Mouse (Mus musculus): ENCODE measurements around the gene Hdac7. TPM values are rescaled to one million over a fixed set of nuclear protein-coding genes. Genes with fewer than 3 reads are reported as not detected.

Hdac7 gene
- polyA plus RNA-seq, 1 experiment: 29.9 TPM

GRCm38 (mm10) chr15:97760952-97761351, 83.3 kb downstream of the Hdac7 start:
- Histone ChIP-seq H3K4me1 (ENCODE audit: control insufficient read depth, insufficient read depth, insufficient read length, low read length) (no peaks in the 10 kb centered on the region), H3K27me3 (ENCODE audit: control insufficient read depth, insufficient read depth, low read length) (no peaks in the 10 kb centered on the region), H3K4me3 (ENCODE audit: low read depth, low read length) (no peak overlapping the region), H3K27ac (ENCODE audit: insufficient read depth, low read depth, low read length) (no peak overlapping the region), H3K36me3 (ENCODE audit: control insufficient read depth, insufficient read depth, low read length) (no peaks in the 10 kb centered on the region)
- no peak for TF ChIP-seq CTCF (IDR thresholded peaks at IDR 0.05; ENCODE audit: extremely low read depth, insufficient read length, insufficient replicate concordance, low read depth, low read length)
- TF ChIP-seq POLR2A (IDR thresholded peaks at IDR 0.05; ENCODE audit: low read depth, low read length): no peak
- 69% methylated on average over 5 of the region's 5 CpGs for WGBS

DNA sequence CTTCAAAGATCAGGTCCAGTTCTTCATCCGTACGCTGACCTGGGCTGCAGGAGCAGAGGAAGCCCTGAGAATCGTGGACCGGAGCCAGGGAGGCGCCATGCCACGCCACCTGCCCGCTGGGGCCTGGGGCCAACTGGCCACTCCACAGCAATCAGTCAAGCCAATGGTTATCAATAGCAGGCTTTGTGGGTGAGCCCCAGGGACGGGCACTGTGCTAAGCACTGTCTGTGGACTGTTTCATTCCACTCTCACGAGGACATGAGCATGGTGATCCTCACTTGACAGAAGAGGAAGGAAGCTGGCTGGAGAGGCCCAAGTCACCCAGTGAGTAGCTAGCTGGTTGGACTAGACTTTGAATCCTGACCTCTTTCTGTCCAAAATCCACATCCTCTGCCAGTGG, 84.3 kb downstream of the Hdac7 start:
- 68% methylated on average over 9 of the region's 9 CpGs for WGBS
- no peak for TF ChIP-seq CTCF (IDR thresholded peaks at IDR 0.05; ENCODE audit: extremely low read depth, insufficient read length, insufficient replicate concordance, low read depth, low read length)
- TF ChIP-seq POLR2A (IDR thresholded peaks at IDR 0.05; ENCODE audit: low read depth, low read length): no peak
- Histone ChIP-seq H3K4me1 (ENCODE audit: control insufficient read depth, insufficient read depth, insufficient read length, low read length) (no peaks in the 10 kb centered on the region), H3K27ac (ENCODE audit: insufficient read depth, low read depth, low read length) (no peak overlapping the region), H3K4me3 (ENCODE audit: low read depth, low read length) (no peak overlapping the region), H3K27me3 (ENCODE audit: control insufficient read depth, insufficient read depth, low read length) (no peaks in the 10 kb centered on the region), H3K36me3 (ENCODE audit: control insufficient read depth, insufficient read depth, low read length) (no peaks in the 10 kb centered on the region)

DNA sequence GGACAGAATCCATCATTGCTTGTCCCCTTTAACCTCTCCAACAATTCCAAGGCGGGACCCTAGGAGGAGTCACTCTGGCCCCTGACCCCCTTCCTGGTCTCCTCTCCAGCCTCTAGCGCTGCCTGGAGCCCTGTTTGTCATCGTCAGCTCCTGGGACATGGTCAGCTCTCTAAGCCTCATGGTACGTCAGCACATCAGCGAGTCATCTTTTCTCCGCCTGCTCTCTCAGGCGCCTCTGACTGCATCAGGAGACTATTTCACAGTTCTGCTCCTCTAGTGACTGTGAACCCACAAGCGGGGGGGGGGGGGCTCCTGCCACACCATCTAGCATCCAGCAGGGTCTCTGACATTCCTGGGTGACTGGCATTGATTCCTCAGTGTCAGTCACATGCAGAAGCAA, 88.9 kb downstream of the Hdac7 start:
- no peak for TF ChIP-seq CTCF (IDR thresholded peaks at IDR 0.05; ENCODE audit: extremely low read depth, insufficient read length, insufficient replicate concordance, low read depth, low read length)
- no peak for TF ChIP-seq POLR2A (IDR thresholded peaks at IDR 0.05; ENCODE audit: low read depth, low read length)
- 71% methylated on average over 8 of the region's 8 CpGs for WGBS
- Histone ChIP-seq H3K4me1 (ENCODE audit: control insufficient read depth, insufficient read depth, insufficient read length, low read length) (peaks cover 6% of the 10 kb centered on the region; the same call in 1 of the 2 replicates), H3K27me3 (ENCODE audit: control insufficient read depth, insufficient read depth, low read length) (no peaks in the 10 kb centered on the region), H3K27ac (ENCODE audit: insufficient read depth, low read depth, low read length) (no peak overlapping the region), H3K4me3 (ENCODE audit: low read depth, low read length) (no peak overlapping the region), H3K36me3 (ENCODE audit: control insufficient read depth, insufficient read depth, low read length) (no peaks in the 10 kb centered on the region)

DNA sequence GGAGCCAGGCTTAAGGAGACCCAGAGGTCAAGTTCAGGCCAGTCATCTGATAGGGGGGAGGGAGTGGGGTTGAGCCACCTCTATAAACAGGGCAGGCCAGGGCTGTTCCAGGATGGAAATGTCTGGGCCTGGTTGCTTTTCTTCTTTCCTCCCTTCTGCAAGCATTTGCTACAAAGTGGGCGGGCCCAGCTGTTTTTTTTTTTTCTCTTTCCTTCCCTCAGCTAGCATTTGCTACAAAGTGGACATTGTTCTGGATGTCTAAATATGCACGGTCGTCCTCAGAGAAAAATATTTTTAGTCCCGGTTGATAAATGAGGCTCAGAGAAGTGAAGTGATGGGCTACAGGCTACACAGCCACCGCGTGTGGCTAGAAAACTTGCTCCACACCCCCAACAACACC, 89.8 kb downstream of the Hdac7 start:
- no peaks in the 10 kb centered on the region for H3K27me3 ChIP-seq (ENCODE audit: control insufficient read depth, insufficient read depth, low read length)
- no peak overlapping the region for H3K4me3 ChIP-seq (ENCODE audit: low read depth, low read length)
- H3K27ac ChIP-seq (ENCODE audit: insufficient read depth, low read depth, low read length): no peak overlapping the region
- H3K4me1 ChIP-seq (ENCODE audit: control insufficient read depth, insufficient read depth, insufficient read length, low read length): peaks cover 6% of the 10 kb centered on the region; the same call in 1 of the 2 replicates
- TF ChIP-seq POLR2A (IDR thresholded peaks at IDR 0.05; ENCODE audit: low read depth, low read length) (no peak), CTCF (IDR thresholded peaks at IDR 0.05; ENCODE audit: extremely low read depth, insufficient read length, insufficient replicate concordance, low read depth, low read length) (no peak)
- 40% methylated on average over 6 of the region's 6 CpGs for WGBS
- H3K36me3 ChIP-seq (ENCODE audit: control insufficient read depth, insufficient read depth, low read length): no peaks in the 10 kb centered on the region

DNA sequence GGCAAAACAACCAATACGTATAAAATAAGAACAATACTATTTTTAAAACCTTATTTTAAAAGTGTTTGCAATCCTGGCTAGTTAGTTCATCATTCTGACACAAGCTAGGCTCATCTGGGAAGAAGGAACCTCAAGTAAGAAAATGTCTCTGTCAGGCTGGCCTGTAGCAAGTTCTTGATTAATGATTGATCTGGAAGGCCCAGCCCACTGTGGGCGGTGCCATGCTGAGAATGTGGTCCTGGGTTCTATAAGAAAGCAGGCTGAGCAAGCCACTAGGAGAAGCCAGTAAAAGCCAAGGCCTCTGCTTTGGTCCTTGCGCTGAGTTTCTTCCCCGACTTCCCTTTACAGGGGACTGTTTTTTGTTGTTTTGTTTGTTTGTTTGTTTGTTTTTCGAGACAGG, 91.8 kb downstream of the Hdac7 start:
- H3K4me3 ChIP-seq (ENCODE audit: low read depth, low read length): no peak overlapping the region
- WGBS: 85% methylated on average over 5 of the region's 5 CpGs
- peaks cover 6% of the 10 kb centered on the region; the same call in 1 of the 2 replicates for H3K4me1 ChIP-seq (ENCODE audit: control insufficient read depth, insufficient read depth, insufficient read length, low read length)
- H3K36me3 ChIP-seq (ENCODE audit: control insufficient read depth, insufficient read depth, low read length): no peaks in the 10 kb centered on the region
- TF ChIP-seq POLR2A (IDR thresholded peaks at IDR 0.05; ENCODE audit: low read depth, low read length) (no peak), CTCF (IDR thresholded peaks at IDR 0.05; ENCODE audit: extremely low read depth, insufficient read length, insufficient replicate concordance, low read depth, low read length) (no peak)
- H3K27ac ChIP-seq (ENCODE audit: insufficient read depth, low read depth, low read length): no peak overlapping the region
- no peaks in the 10 kb centered on the region for H3K27me3 ChIP-seq (ENCODE audit: control insufficient read depth, insufficient read depth, low read length)

GRCm38 (mm10) chr15:97751676-97752075, 92.6 kb downstream of the Hdac7 start:
- WGBS: 84% methylated on average over 2 of the region's 2 CpGs
- Histone ChIP-seq H3K4me1 (ENCODE audit: control insufficient read depth, insufficient read depth, insufficient read length, low read length) (peaks cover 6% of the 10 kb centered on the region; the same call in 1 of the 2 replicates), H3K27me3 (ENCODE audit: control insufficient read depth, insufficient read depth, low read length) (no peaks in the 10 kb centered on the region), H3K27ac (ENCODE audit: insufficient read depth, low read depth, low read length) (no peak overlapping the region), H3K36me3 (ENCODE audit: control insufficient read depth, insufficient read depth, low read length) (no peaks in the 10 kb centered on the region), H3K4me3 (ENCODE audit: low read depth, low read length) (no peak overlapping the region)
- TF ChIP-seq CTCF (IDR thresholded peaks at IDR 0.05; ENCODE audit: extremely low read depth, insufficient read length, insufficient replicate concordance, low read depth, low read length): peak; percentile 67; the same call in 1 of the 2 replicates
- TF ChIP-seq POLR2A (IDR thresholded peaks at IDR 0.05; ENCODE audit: low read depth, low read length): no peak

GRCm38 (mm10) chr15:97750697-97751096, 93.6 kb downstream of the Hdac7 start:
- peaks cover 6% of the 10 kb centered on the region; the same call in 1 of the 2 replicates for H3K4me1 ChIP-seq (ENCODE audit: control insufficient read depth, insufficient read depth, insufficient read length, low read length)
- H3K27ac ChIP-seq (ENCODE audit: insufficient read depth, low read depth, low read length): no peak overlapping the region
- no peak overlapping the region for H3K4me3 ChIP-seq (ENCODE audit: low read depth, low read length)
- H3K27me3 ChIP-seq (ENCODE audit: control insufficient read depth, insufficient read depth, low read length): no peaks in the 10 kb centered on the region
- H3K36me3 ChIP-seq (ENCODE audit: control insufficient read depth, insufficient read depth, low read length): no peaks in the 10 kb centered on the region
- 3% methylated on average over 12 of the region's 12 CpGs for WGBS
- TF ChIP-seq CTCF (IDR thresholded peaks at IDR 0.05; ENCODE audit: extremely low read depth, insufficient read length, insufficient replicate concordance, low read depth, low read length) (no peak), POLR2A (IDR thresholded peaks at IDR 0.05; ENCODE audit: low read depth, low read length) (no peak)

Measured in small intestine, adult 2 months (tissue).